Mouse (Mus musculus): Measurements from ENCODE around the gene Entpd3.

- TF ChIP-seq CTCF (IDR thresholded peaks at IDR 0.05; ENCODE audit: low read depth) (no peak), EP300 (optimal IDR thresholded peaks at IDR 0.05) (no peak)
Observed at GRCm38 (mm10) chr9:120546482-120546881, 6.9 kb downstream of the Entpd3 start.
